Mouse (Mus musculus) limb, embryonic 15.5 days (tissue): ENCODE results near the gene Olfr1031. TPM values are rescaled to one million over a fixed set of nuclear protein-coding genes. Genes with fewer than 3 reads are reported as not detected.
A peak's percentile ranks its signal among the peaks of the same experiment; 100 is the strongest.
"Not testable (repeated sequence)": the region's sequence is repeated elsewhere in the genome, so short reads cannot be mapped to it uniquely, and the experiment has no call there.

Experiments
- ATAC-seq: fragments of 200-750 bp; cut with Nextera tagmentation; 2 replicates; pipeline ENCODE4 v1.8.0; 2017; ENCODE audit warnings: low read depth, moderate TSS enrichment; ENCODE audit not compliant: insufficient number of reproducible peaks, low FRiP score, low TSS enrichment
- H3K27ac ChIP-seq: fragments of 300-500 bp; sonication (generic); 2 replicates; pipeline ENCODE4 v1.5.1; 2015; ENCODE audit warnings: moderate library complexity, mild to moderate bottlenecking, inconsistent platforms
- H3K27me3 ChIP-seq: fragments of 300-500 bp; sonication (generic); 2 replicates; pipeline ENCODE4 v1.6.1; 2015; ENCODE audit warnings: inconsistent platforms
- H3K36me3 ChIP-seq: fragments of 300-500 bp; sonication (generic); 2 replicates; pipeline ENCODE4 v1.6.1; 2015; ENCODE audit warnings: inconsistent platforms
- H3K4me1 ChIP-seq: fragments of 300-500 bp; sonication (generic); 2 replicates; pipeline ENCODE4 v1.6.1; 2015; ENCODE audit warnings: inconsistent platforms
- H3K4me2 ChIP-seq: fragments of 300-500 bp; sonication (generic); 2 replicates; pipeline ENCODE4 v1.6.1; 2015; ENCODE audit warnings: mild to moderate bottlenecking, inconsistent platforms
- H3K4me3 ChIP-seq: fragments of 300-500 bp; sonication (generic); 2 replicates; pipeline ENCODE4 v1.5.1; 2015; ENCODE audit warnings: mild to moderate bottlenecking, inconsistent platforms
- H3K9ac ChIP-seq: fragments of 300-500 bp; sonication (generic); 2 replicates; pipeline ENCODE4 v1.6.1; 2015; ENCODE audit warnings: inconsistent platforms
- H3K9me3 ChIP-seq: fragments of 300-500 bp; sonication (generic); 2 replicates; pipeline ENCODE4 v1.6.1; 2016; ENCODE audit warnings: inconsistent platforms
- WGBS: fragments of 180-500 bp; shearing (Covaris S2); methylation state at CpG from one replicate; pipeline ENCODE4 v1.1.7; 2015; 5-methylcytosine and 5-hydroxymethylcytosine counted together
- polyA plus RNA-seq: library from polyadenylated mRNA; unstranded; fragments of >200 nt; fragmentation: Nextera tagmentation; extraction: Ambion mirVana; gene quantifications from 2 replicates; pipeline ENCODE4 v1.2.1, GENCODE M21; 2015

The Olfr1031 gene
- polyA plus RNA-seq: not detected in 2 replicates

DNA sequence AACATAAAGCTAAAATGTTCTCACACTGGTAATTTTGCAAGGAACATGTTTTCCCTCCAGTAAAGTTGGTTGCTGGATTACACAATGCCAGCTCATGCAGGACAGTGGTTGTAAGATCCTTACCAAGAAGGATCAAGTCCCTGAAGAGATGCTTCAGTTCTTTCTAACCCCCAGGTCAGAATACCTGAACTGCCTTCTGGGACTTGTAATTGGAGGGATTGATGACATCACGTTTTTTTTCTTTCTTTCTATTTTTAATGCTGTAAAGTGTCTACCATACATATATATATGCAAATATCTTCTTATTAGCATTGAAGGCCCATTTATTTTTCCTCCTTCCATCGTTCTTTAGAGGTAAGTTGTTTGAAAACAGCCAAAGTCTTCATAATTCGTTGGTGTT, at the start of gene Olfr1031:
TSS of gene Olfr1031 (plus strand) at position 301 of the 400 bp plus-strand sequence.
- no peak within 1 kb of the TSS for H3K4me3 ChIP-seq
- no peaks in the 10 kb centered on the region for H3K27me3 ChIP-seq
- no peak within 1 kb of the TSS for H3K9ac ChIP-seq
- 55% methylated on average over 3 of the region's 3 CpGs for WGBS
- H3K36me3 ChIP-seq: no peaks in the 10 kb centered on the region
- no peaks in the 10 kb centered on the region for H3K4me1 ChIP-seq
- H3K27ac ChIP-seq: no peak within 1 kb of the TSS
- H3K9me3 ChIP-seq: no peaks in the 10 kb centered on the region
- no peak for ATAC-seq
- H3K4me2 ChIP-seq: no peak within 1 kb of the TSS

DNA sequence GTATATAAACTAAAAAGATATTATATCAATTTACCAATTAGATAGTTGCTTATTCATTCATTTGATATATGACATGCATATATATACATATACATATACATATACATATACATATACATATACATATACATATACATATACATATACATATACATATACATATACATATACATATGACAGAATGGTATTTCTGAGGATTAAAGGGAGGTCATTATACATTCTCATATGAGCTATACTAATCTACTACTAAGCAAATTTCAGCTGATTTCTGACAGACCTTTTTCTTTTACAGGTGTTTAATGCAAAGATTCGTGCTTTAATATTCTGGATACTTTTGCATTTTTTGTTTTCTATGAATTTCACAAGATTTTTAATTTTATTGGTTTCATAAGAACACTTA, 40.0 kb upstream of the Olfr1031 start, which contains the start of gene Olfr1028:
TSS of gene Olfr1028 (plus strand) at position 301 of the 400 bp plus-strand sequence.
- no peaks in the 10 kb centered on the region for H3K36me3 ChIP-seq
- no peaks in the 10 kb centered on the region for H3K9me3 ChIP-seq
- H3K4me1 ChIP-seq: no peaks in the 10 kb centered on the region
- H3K9ac ChIP-seq: no peak within 1 kb of the TSS
- ATAC-seq: no peak
- no peak within 1 kb of the TSS for H3K4me3 ChIP-seq
- no peak within 1 kb of the TSS for H3K27ac ChIP-seq
- H3K4me2 ChIP-seq: no peak within 1 kb of the TSS
- H3K27me3 ChIP-seq: no peaks in the 10 kb centered on the region
- WGBS: 78% methylated on average over 1 of the region's 1 CpGs

DNA sequence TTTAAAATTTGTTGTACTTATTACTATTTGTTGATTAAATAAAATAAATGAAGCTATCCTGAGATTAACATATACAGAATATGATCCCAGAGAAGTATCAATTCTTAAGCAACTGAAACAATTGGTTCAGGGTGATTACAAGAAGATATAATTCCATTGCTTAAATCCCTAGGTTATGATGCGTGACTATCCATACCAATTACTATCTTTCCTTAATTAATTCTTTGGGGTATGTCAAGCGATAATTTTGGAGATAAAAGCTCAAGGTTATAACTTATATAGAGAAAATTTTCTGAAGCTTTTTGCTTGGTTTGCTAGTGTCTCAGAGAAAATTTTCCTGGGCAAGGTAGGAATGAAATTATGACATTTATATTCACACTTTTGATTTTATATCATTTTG, 16.5 kb upstream of the Olfr1031 start, which contains the start of gene Olfr1029:
TSS of gene Olfr1029 (plus strand) at position 301 of the 400 bp plus-strand sequence.
- ATAC-seq: no peak
- H3K36me3 ChIP-seq: no peaks in the 10 kb centered on the region
- no peak within 1 kb of the TSS for H3K27ac ChIP-seq
- no peaks in the 10 kb centered on the region for H3K4me1 ChIP-seq
- H3K9me3 ChIP-seq: no peaks in the 10 kb centered on the region
- no peak within 1 kb of the TSS for H3K9ac ChIP-seq
- no peaks in the 10 kb centered on the region for H3K27me3 ChIP-seq
- 92% methylated on average over 2 of the region's 2 CpGs for WGBS
- H3K4me2 ChIP-seq: no peak within 1 kb of the TSS
- H3K4me3 ChIP-seq: no peak within 1 kb of the TSS

DNA sequence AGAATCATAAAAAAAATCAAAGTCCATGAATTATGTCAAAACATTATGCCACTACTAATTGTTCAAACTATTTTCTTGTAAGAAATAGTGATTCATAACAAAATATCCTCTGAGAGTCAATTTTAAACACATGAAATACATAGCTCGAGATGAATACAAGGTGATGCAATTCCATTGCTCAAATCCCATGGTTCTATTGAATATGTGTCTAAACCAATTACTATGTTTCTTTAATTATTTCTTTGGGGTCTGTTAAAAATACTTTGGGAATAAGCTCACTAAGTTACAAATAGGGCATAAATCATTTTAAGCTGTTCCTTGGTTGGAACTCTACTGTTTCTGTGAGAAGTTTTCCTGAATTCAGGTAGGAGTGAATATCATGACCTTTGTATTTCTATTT, 11.1 kb upstream of the Olfr1031 start, which contains the start of gene Olfr1030:
TSS of gene Olfr1030 (plus strand) at position 301 of the 400 bp plus-strand sequence.
- no peaks in the 10 kb centered on the region for H3K4me1 ChIP-seq
- H3K9me3 ChIP-seq: no peaks in the 10 kb centered on the region
- H3K27me3 ChIP-seq: no peaks in the 10 kb centered on the region
- WGBS: 65% methylated on average over 1 of the region's 1 CpGs
- H3K4me2 ChIP-seq: no peak within 1 kb of the TSS
- H3K4me3 ChIP-seq: no peak within 1 kb of the TSS
- H3K9ac ChIP-seq: no peak within 1 kb of the TSS
- H3K27ac ChIP-seq: no peak within 1 kb of the TSS
- no peaks in the 10 kb centered on the region for H3K36me3 ChIP-seq
- ATAC-seq: no peak

- Histone ChIP-seq H3K9me3 (no peaks in the 10 kb centered on the region), H3K27ac (no peak within 1 kb of the TSS), H3K27me3 (no peaks in the 10 kb centered on the region), H3K4me2 (no peak within 1 kb of the TSS), H3K9ac (no peak within 1 kb of the TSS), H3K36me3 (no peaks in the 10 kb centered on the region), H3K4me1 (no peaks in the 10 kb centered on the region), H3K4me3 (no peak within 1 kb of the TSS)
- no peak for ATAC-seq
- WGBS: 78% methylated on average over 7 of the region's 7 CpGs
Observed at GRCm38 (mm10) chr2:86005240-86005639, 15.1 kb downstream of the Olfr1031 start, which contains the start of gene Olfr1032. Olfr1032 (plus strand) TSS chr2:86005540.

DNA sequence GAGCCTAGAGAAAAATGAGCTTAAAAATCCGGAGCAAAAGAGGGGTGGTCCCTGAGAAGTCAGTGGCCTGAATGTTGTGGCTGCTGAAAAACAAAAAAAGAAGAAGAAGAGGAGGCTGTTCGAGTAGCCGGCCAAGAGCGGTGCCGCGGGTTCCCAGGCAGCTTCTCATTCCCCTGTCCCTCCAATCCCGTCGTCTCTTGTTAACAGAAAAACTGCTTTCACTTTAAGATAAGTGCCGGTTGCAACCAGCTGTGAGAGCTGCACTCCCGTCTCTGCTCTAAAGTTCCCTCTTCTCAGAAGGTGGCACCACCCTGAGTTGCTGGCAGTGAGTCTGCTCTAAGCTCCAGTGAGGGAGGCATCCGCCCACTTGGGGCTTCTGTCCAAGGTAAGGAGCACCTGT, 30.3 kb downstream of the Olfr1031 start, which contains the start of gene Olfr1033:
TSS of gene Olfr1033 (plus strand) at position 228 of the 400 bp plus-strand sequence.
- not testable (repeated sequence) for ATAC-seq, H3K9ac ChIP-seq, H3K36me3 ChIP-seq, H3K27me3 ChIP-seq, H3K9me3 ChIP-seq, H3K4me1 ChIP-seq, H3K27ac ChIP-seq
- peak within 1 kb of the TSS; percentile 34 for H3K4me3 ChIP-seq
- peak within 1 kb of the TSS; percentile 40 for H3K4me2 ChIP-seq
- WGBS: 3% methylated on average over 11 of the region's 11 CpGs

GRCm38 (mm10) chr2:86021518-86021917, 31.4 kb downstream of the Olfr1031 start:
- H3K9ac ChIP-seq, H3K27me3 ChIP-seq, H3K4me1 ChIP-seq, H3K27ac ChIP-seq, H3K4me3 ChIP-seq, H3K9me3 ChIP-seq, H3K36me3 ChIP-seq, H3K4me2 ChIP-seq, ATAC-seq: not testable (repeated sequence)
- WGBS: 81% methylated on average over 5 of the region's 9 CpGs

Other genes starting within 250 kb of the Olfr1031 start
- not detected in 2 replicates for gene Olfr1012, start 227.5 kb upstream of the Olfr1031 start, polyA plus RNA-seq
- gene Olfr1013, start 223.2 kb upstream of the Olfr1031 start, polyA plus RNA-seq: not detected in 2 replicates
- not detected in 2 replicates for gene Olfr1014, start 217.6 kb upstream of the Olfr1031 start, polyA plus RNA-seq
- gene Olfr1015, start 208.3 kb upstream of the Olfr1031 start, polyA plus RNA-seq: not detected in 2 replicates
- not detected in 2 replicates for gene Olfr1016, start 187.8 kb upstream of the Olfr1031 start, polyA plus RNA-seq
- gene Olfr1018, start 171.8 kb upstream of the Olfr1031 start, polyA plus RNA-seq: not detected in 2 replicates
- gene Olfr1019, start 144.8 kb upstream of the Olfr1031 start, polyA plus RNA-seq: not detected in 2 replicates
- gene Olfr1020, start 143.3 kb upstream of the Olfr1031 start, polyA plus RNA-seq: not detected in 2 replicates
- gene Olfr1022, start 121.7 kb upstream of the Olfr1031 start, polyA plus RNA-seq: not detected in 2 replicates
- gene Olfr1023, start 104.7 kb upstream of the Olfr1031 start, polyA plus RNA-seq: not detected in 2 replicates
- gene Olfr1024, start 85.3 kb upstream of the Olfr1031 start, polyA plus RNA-seq: not detected in 2 replicates
- gene Olfr1025-ps1, start 75.1 kb upstream of the Olfr1031 start, polyA plus RNA-seq: not detected in 2 replicates
- not detected in 2 replicates for gene Olfr1026, start 68.7 kb upstream of the Olfr1031 start, polyA plus RNA-seq
- gene Olfr1028, start 39.9 kb upstream of the Olfr1031 start, polyA plus RNA-seq: not detected in 2 replicates
- gene Olfr1029, start 16.4 kb upstream of the Olfr1031 start, polyA plus RNA-seq: not detected in 2 replicates
- gene Olfr1030, start 11.0 kb upstream of the Olfr1031 start, polyA plus RNA-seq: not detected in 2 replicates
- not detected in 2 replicates for gene Olfr1032, start 15.2 kb downstream of the Olfr1031 start, polyA plus RNA-seq
- 1.6 TPM in 2 replicates for gene Olfr1033, start 30.3 kb downstream of the Olfr1031 start, polyA plus RNA-seq
- gene Olfr1034, start 55.6 kb downstream of the Olfr1031 start, polyA plus RNA-seq: 0.04 TPM in 1 of 2 replicates, not detected in the other
- gene Olfr1036, start 83.7 kb downstream of the Olfr1031 start, polyA plus RNA-seq: not detected in 2 replicates
- not detected in 2 replicates for gene Olfr1037, start 97.1 kb downstream of the Olfr1031 start, polyA plus RNA-seq
- not detected in 2 replicates for gene Olfr1039, start 145.6 kb downstream of the Olfr1031 start, polyA plus RNA-seq
- not detected in 2 replicates for gene Olfr1040, start 156.4 kb downstream of the Olfr1031 start, polyA plus RNA-seq
- gene Olfr1042, start 171.5 kb downstream of the Olfr1031 start, polyA plus RNA-seq: not detected in 2 replicates
- not detected in 2 replicates for gene Olfr1043, start 177.2 kb downstream of the Olfr1031 start, polyA plus RNA-seq
- not detected in 2 replicates for gene Olfr1044, start 187.5 kb downstream of the Olfr1031 start, polyA plus RNA-seq
- not detected in 2 replicates for gene Olfr52, start 195.4 kb downstream of the Olfr1031 start, polyA plus RNA-seq
- not detected in 2 replicates for gene Olfr1045, start 212.7 kb downstream of the Olfr1031 start, polyA plus RNA-seq
- gene Olfr1046, start 229.0 kb downstream of the Olfr1031 start, polyA plus RNA-seq: not detected in 2 replicates
- not detected in 2 replicates for gene Olfr1047, start 241.1 kb downstream of the Olfr1031 start, polyA plus RNA-seq
- not detected in 2 replicates for gene Olfr1048, start 250.0 kb downstream of the Olfr1031 start, polyA plus RNA-seq